Mouse (Mus musculus): ENCODE results near the gene Lctl. TPM values are rescaled to one million over a fixed set of nuclear protein-coding genes. Genes with fewer than 3 reads are reported as not detected.
"Not testable (repeated sequence)": the region's sequence is repeated elsewhere in the genome, so short reads cannot be mapped to it uniquely, and the experiment has no call there.

The Lctl gene
- polyA plus RNA-seq, 1 experiment from 2014 or later, result not detected

DNA sequence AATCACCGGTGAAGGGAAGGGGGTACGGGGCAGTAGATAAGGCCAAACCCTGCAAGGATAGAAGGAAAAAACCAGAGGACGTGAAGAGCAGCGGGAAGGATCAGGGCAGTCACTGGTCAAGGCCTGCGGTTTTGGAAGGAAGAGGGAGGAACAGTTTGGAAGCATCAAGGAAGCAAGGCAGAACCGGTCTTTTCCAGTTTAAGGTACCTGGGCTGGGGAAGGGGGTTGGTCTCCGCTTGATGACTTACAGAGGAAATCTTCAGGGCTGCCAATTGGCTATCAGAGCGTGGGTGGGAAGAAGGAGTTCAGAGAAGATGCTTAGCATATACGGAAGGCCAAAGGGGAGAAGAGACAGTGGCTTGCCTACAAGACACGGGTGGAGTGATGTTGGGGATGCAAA lies 5.7 kb downstream of the Lctl start:
- WGBS, result 88% methylated on average over 10 of the region's 10 CpGs
- Histone ChIP-seq H3K4me1 (ENCODE audit: insufficient read depth, low read depth, low read length) (peaks cover 4% of the 10 kb centered on the region; the same call in 1 of the 2 replicates), H3K4me3 (ENCODE audit: low read depth, low read length) (no peak overlapping the region), H3K27ac (ENCODE audit: low read length) (no peak overlapping the region), H3K9ac (replicated peaks; ENCODE audit: low read depth) (no peak overlapping the region), H3K27me3 (replicated peaks; ENCODE audit: insufficient read depth, low read length) (no peaks in the 10 kb centered on the region), H3K4me2 (replicated peaks; ENCODE audit: low read depth, low read length) (no peak overlapping the region), H3K36me3 (ENCODE audit: insufficient read depth, low read length) (no peaks in the 10 kb centered on the region), H3K9me3 (ENCODE audit: low read length) (no peaks in the 10 kb centered on the region)
- no peak for TF ChIP-seq CTCF (IDR thresholded peaks at IDR 0.05)
- no peak for TF ChIP-seq EP300 (IDR thresholded peaks at IDR 0.05)
- DNase-seq (ENCODE audit: low spot score) (no peak), ATAC-seq (no peak)

GRCm38 (mm10) chr9:64124846-64125245 lies 7.9 kb downstream of the Lctl start:
- not testable (repeated sequence) for H3K9me3 ChIP-seq (ENCODE audit: low read length); H3K4me1 ChIP-seq (ENCODE audit: insufficient read depth, low read depth, low read length); H3K27me3 ChIP-seq (replicated peaks; ENCODE audit: insufficient read depth, low read length); H3K36me3 ChIP-seq (ENCODE audit: insufficient read depth, low read length); H3K9ac ChIP-seq (replicated peaks; ENCODE audit: low read depth); H3K4me2 ChIP-seq (replicated peaks; ENCODE audit: low read depth, low read length); H3K4me3 ChIP-seq (ENCODE audit: low read depth, low read length)
- DNase-seq (ENCODE audit: low spot score) (peak; percentile 65), ATAC-seq (peak; percentile 84)
- 38% methylated on average over 2 of the region's 3 CpGs for WGBS
- peak overlapping the region; percentile 54; the same call in 1 of the 2 replicates for H3K27ac ChIP-seq (ENCODE audit: low read length)

GRCm38 (mm10) chr9:64125307-64125706 lies 8.4 kb downstream of the Lctl start:
- H3K9me3 ChIP-seq (ENCODE audit: low read length), result no peaks in the 10 kb centered on the region
- H3K9ac ChIP-seq (replicated peaks; ENCODE audit: low read depth), result no peak overlapping the region
- 51% methylated on average over 3 of the region's 3 CpGs for WGBS
- peak overlapping the region; percentile 54; the same call in 1 of the 2 replicates for H3K27ac ChIP-seq (ENCODE audit: low read length)
- H3K27me3 ChIP-seq (replicated peaks; ENCODE audit: insufficient read depth, low read length), result no peaks in the 10 kb centered on the region
- no peak overlapping the region for H3K4me2 ChIP-seq (replicated peaks; ENCODE audit: low read depth, low read length)
- ATAC-seq (peak; percentile 64), DNase-seq (ENCODE audit: low spot score) (peak; percentile 26)
- no peak overlapping the region for H3K4me3 ChIP-seq (ENCODE audit: low read depth, low read length)
- H3K4me1 ChIP-seq (ENCODE audit: insufficient read depth, low read depth, low read length), result peaks cover 4% of the 10 kb centered on the region; the same call in 1 of the 2 replicates
- TF ChIP-seq EP300 (IDR thresholded peaks at IDR 0.05) (no peak), CTCF (IDR thresholded peaks at IDR 0.05) (no peak)
- H3K36me3 ChIP-seq (ENCODE audit: insufficient read depth, low read length), result no peaks in the 10 kb centered on the region

- no peaks in the 10 kb centered on the region for H3K9me3 ChIP-seq (ENCODE audit: low read length)
- peaks cover 4% of the 10 kb centered on the region; the same call in 1 of the 2 replicates for H3K4me1 ChIP-seq (ENCODE audit: insufficient read depth, low read depth, low read length)
- no peak overlapping the region for H3K4me3 ChIP-seq (ENCODE audit: low read depth, low read length)
- TF ChIP-seq EP300 (IDR thresholded peaks at IDR 0.05) (no peak), CTCF (IDR thresholded peaks at IDR 0.05) (no peak)
- no peak overlapping the region for H3K27ac ChIP-seq (ENCODE audit: low read length)
- no peak for ATAC-seq
- H3K36me3 ChIP-seq (ENCODE audit: insufficient read depth, low read length), result no peaks in the 10 kb centered on the region
- no peak overlapping the region for H3K4me2 ChIP-seq (replicated peaks; ENCODE audit: low read depth, low read length)
- no peak overlapping the region for H3K9ac ChIP-seq (replicated peaks; ENCODE audit: low read depth)
- DNase-seq (ENCODE audit: low spot score), result no peak
- H3K27me3 ChIP-seq (replicated peaks; ENCODE audit: insufficient read depth, low read length), result no peaks in the 10 kb centered on the region
- WGBS, result 25% methylated on average over 12 of the region's 12 CpGs
These were observed 9.2 kb downstream of the Lctl start for GRCm38 (mm10) chr9:64126121-64126520.

DNA sequence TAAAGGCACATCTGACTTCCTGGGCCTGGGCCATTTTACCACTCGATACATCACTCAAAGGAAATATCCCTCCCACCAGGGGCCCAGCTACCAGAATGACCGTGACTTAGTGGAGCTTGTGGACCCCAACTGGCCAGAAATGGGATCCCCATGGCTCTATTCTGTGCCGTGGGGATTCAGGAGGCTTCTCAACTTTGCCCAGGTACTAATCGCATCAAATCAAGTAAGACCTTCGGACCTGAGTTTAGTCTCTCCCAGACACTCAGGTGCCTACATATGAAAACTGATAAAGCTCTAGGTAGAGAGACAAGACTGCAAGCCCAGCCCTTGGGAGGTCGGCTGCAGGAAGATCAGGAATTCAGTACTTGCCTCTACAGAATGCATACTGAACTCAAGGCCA lies 14.7 kb downstream of the Lctl start:
- TF ChIP-seq EP300 (IDR thresholded peaks at IDR 0.05) (no peak), CTCF (IDR thresholded peaks at IDR 0.05) (no peak)
- H3K27ac ChIP-seq (ENCODE audit: low read length), result no peak overlapping the region
- DNase-seq (ENCODE audit: low spot score) (no peak), ATAC-seq (no peak)
- H3K9ac ChIP-seq (replicated peaks; ENCODE audit: low read depth), result no peak overlapping the region
- no peaks in the 10 kb centered on the region for H3K36me3 ChIP-seq (ENCODE audit: insufficient read depth, low read length)
- H3K27me3 ChIP-seq (replicated peaks; ENCODE audit: insufficient read depth, low read length), result no peaks in the 10 kb centered on the region
- H3K9me3 ChIP-seq (ENCODE audit: low read length), result no peaks in the 10 kb centered on the region
- H3K4me3 ChIP-seq (ENCODE audit: low read depth, low read length), result no peak overlapping the region
- no peaks in the 10 kb centered on the region for H3K4me1 ChIP-seq (ENCODE audit: insufficient read depth, low read depth, low read length)
- H3K4me2 ChIP-seq (replicated peaks; ENCODE audit: low read depth, low read length), result no peak overlapping the region
- WGBS, result 71% methylated on average over 6 of the region's 6 CpGs

DNA sequence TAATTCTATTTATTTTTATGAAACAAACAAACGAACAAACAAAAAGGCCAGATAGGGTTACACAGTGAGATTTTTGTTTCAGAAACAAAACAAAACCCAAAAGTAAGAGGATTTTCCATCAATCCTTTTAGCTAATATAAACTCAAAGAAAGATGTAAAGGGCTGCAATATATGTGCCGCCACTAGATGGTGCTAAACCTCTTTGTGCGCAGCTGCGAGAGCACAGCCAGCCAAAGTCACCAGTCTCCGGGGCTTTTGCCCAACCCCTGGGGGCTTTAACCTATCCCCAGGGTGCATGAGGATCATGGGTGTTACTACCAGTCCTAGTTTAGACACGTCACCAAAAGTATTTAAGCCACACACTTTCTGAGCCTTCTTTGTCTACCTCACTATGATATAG lies 21.9 kb downstream of the Lctl start:
- not testable (repeated sequence) for H3K27ac ChIP-seq (ENCODE audit: low read length); H3K36me3 ChIP-seq (ENCODE audit: insufficient read depth, low read length); H3K4me1 ChIP-seq (ENCODE audit: insufficient read depth, low read depth, low read length); H3K27me3 ChIP-seq (replicated peaks; ENCODE audit: insufficient read depth, low read length); H3K4me3 ChIP-seq (ENCODE audit: low read depth, low read length); H3K9me3 ChIP-seq (ENCODE audit: low read length); H3K4me2 ChIP-seq (replicated peaks; ENCODE audit: low read depth, low read length); H3K9ac ChIP-seq (replicated peaks; ENCODE audit: low read depth); ATAC-seq
- DNase-seq (ENCODE audit: low spot score), result peak; percentile 12
- WGBS, result 4% methylated on average over 6 of the region's 6 CpGs
- TF ChIP-seq CTCF (IDR thresholded peaks at IDR 0.05), result peak; percentile 73

- H3K4me3 ChIP-seq (ENCODE audit: low read depth, low read length), result no peak overlapping the region
- H3K36me3 ChIP-seq (ENCODE audit: insufficient read depth, low read length), result no peaks in the 10 kb centered on the region
- H3K9ac ChIP-seq (replicated peaks; ENCODE audit: low read depth), result no peak overlapping the region
- no peak overlapping the region for H3K4me2 ChIP-seq (replicated peaks; ENCODE audit: low read depth, low read length)
- no peak for DNase-seq (ENCODE audit: low spot score)
- no peaks in the 10 kb centered on the region for H3K27me3 ChIP-seq (replicated peaks; ENCODE audit: insufficient read depth, low read length)
- no peak for ATAC-seq
- WGBS, result 71% methylated on average over 9 of the region's 9 CpGs
- no peak overlapping the region for H3K27ac ChIP-seq (ENCODE audit: low read length)
- H3K9me3 ChIP-seq (ENCODE audit: low read length), result no peaks in the 10 kb centered on the region
- TF ChIP-seq CTCF (IDR thresholded peaks at IDR 0.05), result no peak
- no peak for TF ChIP-seq EP300 (IDR thresholded peaks at IDR 0.05)
- no peaks in the 10 kb centered on the region for H3K4me1 ChIP-seq (ENCODE audit: insufficient read depth, low read depth, low read length)
These were observed 22.9 kb downstream of the Lctl start for GRCm38 (mm10) chr9:64139879-64140278.
